Mouse (Mus musculus): Measurements from ENCODE around the gene Lrba.
A peak's percentile ranks its signal among the peaks of the same experiment; 100 is the strongest.

GRCm38 (mm10) chr3:86328531-86328930 lies 104.1 kb downstream of the Lrba start:
- TF ChIP-seq CTCF (IDR thresholded peaks at IDR 0.05; ENCODE audit: low read depth) (peak; percentile 67), EP300 (optimal IDR thresholded peaks at IDR 0.05) (no peak)
